Mouse (Mus musculus) C2C12 (cell line): ENCODE measurements around the gene Wasf2.

Experiments used
- CTCF ChIP-seq: IDR thresholded peaks from one replicate; pipeline ENCODE4 v1.5.1; 2011; ENCODE audit not compliant: control insufficient read depth, insufficient read depth, insufficient read length
- MYOG ChIP-seq: IDR thresholded peaks from one replicate; pipeline ENCODE4 v1.6.1; 2011; ENCODE audit not compliant: control insufficient read depth, insufficient read length; ENCODE audit errors: extremely low read depth

DNA sequence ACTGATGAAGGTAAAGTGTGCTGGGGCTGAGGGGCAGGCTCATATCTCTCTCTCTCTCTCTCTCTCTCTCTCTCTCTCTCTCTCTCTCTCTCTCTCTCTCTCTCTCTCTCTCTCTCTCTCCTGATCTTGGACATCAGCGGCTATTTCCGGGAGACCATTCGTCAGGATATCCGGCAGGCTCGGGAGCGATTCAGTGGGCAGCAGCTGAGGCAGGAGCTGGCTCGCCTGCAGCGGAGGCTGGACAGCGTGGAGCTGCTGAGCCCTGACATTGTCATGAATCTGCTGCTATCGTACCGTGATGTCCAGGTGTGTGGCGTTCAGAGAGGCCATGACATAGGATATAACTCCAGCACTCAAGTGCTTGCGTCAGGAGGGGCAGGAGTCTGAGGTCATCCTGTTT lies 113.2 kb downstream of the Wasf2 start:
- no peak for TF ChIP-seq CTCF
- no peak for TF ChIP-seq MYOG
